Mouse (Mus musculus) cerebellum, adult 11 months (tissue): ENCODE measurements at regions not wholly inside any gene's neighbourhood (a gene's known extent, or its start where the extent isn't known, plus 50 kb on each side); places are given as distances from the start of the nearest gene placed in this dataset.

Source experiments
- DNase-seq: peaks from one replicate; pipeline ENCODE4 v3.0.0; 2022

GRCm38 (mm10) chr17:65014682-65015081 lies 178.8 kb upstream of the 4930583I09Rik start:
- no peak for DNase-seq

GRCm38 (mm10) chr17:65000626-65001135 lies 164.8 kb upstream of the 4930583I09Rik start:
- DNase-seq: no peak

GRCm38 (mm10) chr17:64994483-64994882 lies 158.6 kb upstream of the 4930583I09Rik start:
- DNase-seq: no peak

- no peak for DNase-seq
Observed at GRCm38 (mm10) chr17:64991262-64991661, 155.4 kb upstream of the 4930583I09Rik start.

- DNase-seq: no peak
Observed at GRCm38 (mm10) chr17:64984276-64985011, 148.6 kb upstream of the 4930583I09Rik start.

GRCm38 (mm10) chr17:64983480-64983879 lies 147.6 kb upstream of the 4930583I09Rik start:
- DNase-seq: no peak

GRCm38 (mm10) chr17:64964153-64964552 lies 128.3 kb upstream of the 4930583I09Rik start:
- no peak for DNase-seq

- DNase-seq: no peak
Observed at GRCm38 (mm10) chr17:64961887-64962286, 126.0 kb upstream of the 4930583I09Rik start.

- no peak for DNase-seq
Observed at GRCm38 (mm10) chr17:64957495-64957894, 121.6 kb upstream of the 4930583I09Rik start.

- no peak for DNase-seq
Observed at GRCm38 (mm10) chr17:64956506-64956905, 120.6 kb upstream of the 4930583I09Rik start.

GRCm38 (mm10) chr17:64953275-64953674 lies 117.4 kb upstream of the 4930583I09Rik start:
- DNase-seq: no peak

- peak; percentile 16 for DNase-seq
Observed at GRCm38 (mm10) chr17:64951625-64951940, 115.7 kb upstream of the 4930583I09Rik start.

GRCm38 (mm10) chr17:64950802-64951624 lies 115.1 kb upstream of the 4930583I09Rik start:
- DNase-seq: no peak

GRCm38 (mm10) chr17:64943213-64943612 lies 107.3 kb upstream of the 4930583I09Rik start:
- DNase-seq: no peak

GRCm38 (mm10) chr17:64941555-64941954 lies 105.7 kb upstream of the 4930583I09Rik start:
- no peak for DNase-seq

- DNase-seq: no peak
Observed at GRCm38 (mm10) chr17:64935683-64936082, 99.8 kb upstream of the 4930583I09Rik start.

GRCm38 (mm10) chr17:64934411-64934810 lies 98.5 kb upstream of the 4930583I09Rik start:
- no peak for DNase-seq

- no peak for DNase-seq
Observed at GRCm38 (mm10) chr17:64930816-64931428, 95.1 kb upstream of the 4930583I09Rik start.

- no peak for DNase-seq
Observed at GRCm38 (mm10) chr17:64923762-64924161, 87.9 kb upstream of the 4930583I09Rik start.

GRCm38 (mm10) chr17:64922235-64922634 lies 86.4 kb upstream of the 4930583I09Rik start:
- DNase-seq: no peak

GRCm38 (mm10) chr17:64920236-64920635 lies 84.4 kb upstream of the 4930583I09Rik start:
- DNase-seq: no peak

- DNase-seq: no peak
Observed at GRCm38 (mm10) chr17:64917830-64918229, 82.0 kb upstream of the 4930583I09Rik start.

- DNase-seq: no peak
Observed at GRCm38 (mm10) chr17:64916657-64917056, 80.8 kb upstream of the 4930583I09Rik start.

- no peak for DNase-seq
Observed at GRCm38 (mm10) chr17:64915708-64916107, 79.8 kb upstream of the 4930583I09Rik start.
